Mouse (Mus musculus) limb, embryonic 14.5 days (tissue): Measurements from ENCODE around the gene Il17rc. TPM values are rescaled to one million over a fixed set of nuclear protein-coding genes. Genes with fewer than 3 reads are reported as not detected.

Source experiments
- ATAC-seq: fragments of 200-750 bp; cut with Nextera tagmentation; 2 replicates; pipeline ENCODE4 v1.8.0; 2017; ENCODE audit warnings: low read depth, moderate number of reproducible peaks, moderate TSS enrichment; ENCODE audit not compliant: low FRiP score
- DNase-seq: peaks from one replicate; pipeline ENCODE4 v3.0.0-alpha.2; 2015; ENCODE audit warnings: low spot score
- H3K27ac ChIP-seq: fragments of 300-500 bp; sonication (generic); replicated peaks from 2 replicates; pipeline ENCODE4 v1.5.1; 2014; ENCODE audit warnings: low read depth, mild to moderate bottlenecking, low read length, moderate library complexity, mixed read lengths
- H3K27me3 ChIP-seq: fragments of 300-500 bp; sonication (generic); 2 replicates; pipeline ENCODE4 v1.6.1; 2014; ENCODE audit warnings: low read length, mixed read lengths; ENCODE audit not compliant: control insufficient read depth, insufficient read depth
- H3K36me3 ChIP-seq: fragments of 300-500 bp; sonication (generic); 2 replicates; pipeline ENCODE4 v1.6.1; 2014; ENCODE audit warnings: mild to moderate bottlenecking, low read length, moderate library complexity, mixed read lengths; ENCODE audit not compliant: control insufficient read depth, insufficient read depth
- H3K4me1 ChIP-seq: fragments of 300-500 bp; sonication (generic); 2 replicates; pipeline ENCODE4 v1.6.1; 2014; ENCODE audit warnings: antibody characterized with exemption, low read length, mixed read lengths; ENCODE audit not compliant: control insufficient read depth, insufficient read depth
- H3K4me2 ChIP-seq: fragments of 300-500 bp; sonication (generic); replicated peaks from 2 replicates; pipeline ENCODE4 v1.6.1; 2014; ENCODE audit warnings: low read depth, mild to moderate bottlenecking, low read length, moderate library complexity; ENCODE audit not compliant: severe bottlenecking
- H3K4me3 ChIP-seq: fragments of 300-500 bp; sonication (generic); replicated peaks from 2 replicates; pipeline ENCODE4 v1.5.1; 2014; ENCODE audit warnings: low read length
- H3K9ac ChIP-seq: fragments of 300-500 bp; sonication (generic); 2 replicates; pipeline ENCODE4 v1.6.1; 2014; ENCODE audit warnings: mild to moderate bottlenecking, low read depth, low read length, moderate library complexity; ENCODE audit not compliant: severe bottlenecking
- H3K9me3 ChIP-seq: fragments of 300-500 bp; sonication (generic); 2 replicates; pipeline ENCODE4 v1.6.1; 2016; ENCODE audit warnings: low read length; ENCODE audit not compliant: control insufficient read depth
- POLR2A ChIP-seq: fragments of 200-500 bp; IDR thresholded peaks from 2 replicates; pipeline ENCODE4 v1.8.0; 2012; ENCODE audit warnings: inconsistent platforms, mild to moderate bottlenecking, moderate library complexity, borderline replicate concordance; ENCODE audit not compliant: insufficient read depth, insufficient read length; ENCODE audit errors: extremely low read depth
- WGBS: fragments of 180-500 bp; shearing (Covaris S2); extraction: QIAGEN DNeasy Blood & Tissue Kit; methylation state at CpG from one replicate; pipeline ENCODE4 v1.1.7; 2014; 5-methylcytosine and 5-hydroxymethylcytosine counted together
- polyA plus RNA-seq, 2 experiments: library from polyadenylated mRNA; depleted of rRNA in 1 of 2; stranded (reverse) in 1 of 2; unstranded in 1 of 2; fragments of >200 nt; fragmentation: Nextera tagmentation in 1 of 2; extraction: Ambion mirVana in 1 of 2; gene quantifications; 2 replicates each; pipeline versions ENCODE4 v1.2.1 to v1.2.3; 2012 to 2014

Gene Il17rc
- polyA plus RNA-seq, 2 experiments: 21.5 to 28.2 TPM

- DNase-seq (no peak), ATAC-seq (peak; percentile 6; the same call in 1 of the 2 replicates)
- peak overlapping the region; percentile 91 for H3K9ac ChIP-seq
- no peaks in the 10 kb centered on the region for H3K27me3 ChIP-seq
- peak overlapping the region; percentile 68 for H3K4me2 ChIP-seq
- 43% methylated on average over 9 of the region's 9 CpGs for WGBS
- no peak overlapping the region for H3K27ac ChIP-seq
- peak overlapping the region; percentile 96 for H3K4me3 ChIP-seq
- no peaks in the 10 kb centered on the region for H3K9me3 ChIP-seq
- H3K4me1 ChIP-seq: peaks cover 4% of the 10 kb centered on the region; the same call in 1 of the 2 replicates
- peaks cover 9% of the 10 kb centered on the region for H3K36me3 ChIP-seq
- no peak for TF ChIP-seq POLR2A
These were observed 29.2 kb upstream of the Il17rc start for GRCm38 (mm10) chr6:113442087-113442441.

- H3K9ac ChIP-seq: peak within 1 kb of the TSS; percentile 91
These were observed 28.7 kb upstream of the Il17rc start, which contains the start of gene Jagn1 for GRCm38 (mm10) chr6:113442442-113443090. Jagn1 (plus strand) TSS chr6:113442569.

GRCm38 (mm10) chr6:113443091-113443490, 28.1 kb upstream of the Il17rc start:
- peaks cover 19% of the 10 kb centered on the region for H3K36me3 ChIP-seq
- H3K4me3 ChIP-seq: peak overlapping the region; percentile 96
- peak overlapping the region; percentile 91 for H3K9ac ChIP-seq
- DNase-seq: no peak
- no peak for ATAC-seq
- H3K9me3 ChIP-seq: no peaks in the 10 kb centered on the region
- peaks cover 4% of the 10 kb centered on the region; the same call in 1 of the 2 replicates for H3K4me1 ChIP-seq
- H3K27ac ChIP-seq: no peak overlapping the region
- peak overlapping the region; percentile 68 for H3K4me2 ChIP-seq
- 51% methylated on average over 12 of the region's 12 CpGs for WGBS
- no peak for TF ChIP-seq POLR2A
- H3K27me3 ChIP-seq: no peaks in the 10 kb centered on the region

More at GRCm38 (mm10) chr6:113442442-113443090, 28.7 kb upstream of the Il17rc start, which contains the start of gene Jagn1:
- H3K27me3 ChIP-seq: no peaks in the 10 kb centered on the region
- peak within 1 kb of the TSS; percentile 70; the same call in 1 of the 2 replicates for H3K27ac ChIP-seq
- H3K36me3 ChIP-seq: peaks cover 14% of the 10 kb centered on the region
- no peaks in the 10 kb centered on the region for H3K9me3 ChIP-seq
- peak within 1 kb of the TSS; percentile 96 for H3K4me3 ChIP-seq
- H3K4me2 ChIP-seq: peak within 1 kb of the TSS; percentile 68
- peaks cover 4% of the 10 kb centered on the region; the same call in 1 of the 2 replicates for H3K4me1 ChIP-seq
- peak; percentile 97 for DNase-seq
- peak; percentile 90 for ATAC-seq
- no peak; the same call in 1 of the 2 replicates for TF ChIP-seq POLR2A
- WGBS: under 1% methylated on average over 40 of the region's 45 CpGs

GRCm38 (mm10) chr6:113444207-113444965, 26.8 kb upstream of the Il17rc start:
- Histone ChIP-seq H3K9me3 (no peaks in the 10 kb centered on the region), H3K4me1 (peaks cover 4% of the 10 kb centered on the region; the same call in 1 of the 2 replicates), H3K9ac (no peak overlapping the region), H3K4me3 (no peak overlapping the region), H3K4me2 (no peak overlapping the region), H3K27ac (no peak overlapping the region), H3K36me3 (peaks cover 28% of the 10 kb centered on the region), H3K27me3 (no peaks in the 10 kb centered on the region)
- ATAC-seq: no peak
- TF ChIP-seq POLR2A: no peak
- 90% methylated on average over 7 of the region's 8 CpGs for whole genome bisulfite sequencing
- no peak for DNase-seq

GRCm38 (mm10) chr6:113447639-113448038, 23.6 kb upstream of the Il17rc start:
- no peak for DNase-seq
- TF ChIP-seq POLR2A: no peak
- WGBS: 93% methylated on average over 4 of the region's 4 CpGs

More at GRCm38 (mm10) chr6:113447639-113448038, 23.6 kb upstream of the Il17rc start:
- Histone ChIP-seq H3K36me3 (peaks cover 28% of the 10 kb centered on the region), H3K4me2 (no peak overlapping the region), H3K9ac (no peak overlapping the region), H3K9me3 (no peaks in the 10 kb centered on the region), H3K4me3 (no peak overlapping the region), H3K27ac (no peak overlapping the region), H3K27me3 (no peaks in the 10 kb centered on the region), H3K4me1 (peaks cover 4% of the 10 kb centered on the region; the same call in 1 of the 2 replicates)
- no peak for ATAC-seq
